Mouse (Mus musculus): ENCODE measurements around the gene Angptl2. TPM values are rescaled to one million over a fixed set of nuclear protein-coding genes. Genes with fewer than 3 reads are reported as not detected.

The Angptl2 gene
- polyA plus RNA-seq, 1 experiment from 2014 or later, result 25.7 TPM

GRCm38 (mm10) chr2:33261475-33261874 lies 45.6 kb downstream of the Angptl2 start:
- no peaks in the 10 kb centered on the region for H3K36me3 ChIP-seq (ENCODE audit: inconsistent target)
- WGBS (ENCODE audit: missing documents), result 100% methylated on average over 3 of the region's 3 CpGs
- H3K27ac ChIP-seq, result no peak overlapping the region
- H3K79me2 ChIP-seq (ENCODE audit: inconsistent target), result no peaks in the 10 kb centered on the region
- no peak overlapping the region for H3K4me3 ChIP-seq (ENCODE audit: inconsistent target)

DNA sequence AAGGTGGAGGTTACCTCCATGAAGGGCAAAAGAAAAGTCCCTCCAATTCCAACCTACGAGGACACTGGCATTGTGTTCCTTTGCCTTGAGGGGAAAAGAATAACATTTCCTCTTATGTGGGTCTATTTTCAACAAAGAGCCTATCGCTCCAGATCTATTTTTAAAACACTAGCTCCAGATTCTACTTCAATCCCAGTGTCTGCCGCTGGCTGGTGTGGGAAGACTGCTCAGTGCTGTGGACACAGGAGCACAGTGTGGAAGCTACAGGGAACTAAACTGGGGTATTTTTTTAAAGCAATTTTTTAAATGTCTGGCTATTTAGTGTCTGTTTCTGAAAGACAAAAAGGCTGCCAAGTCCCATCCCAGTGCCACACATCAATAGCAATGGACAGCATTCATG lies 49.9 kb downstream of the Angptl2 start:
- no peak overlapping the region for H3K27ac ChIP-seq
- H3K36me3 ChIP-seq (ENCODE audit: inconsistent target), result no peaks in the 10 kb centered on the region
- WGBS (ENCODE audit: missing documents), result 97% methylated on average over 3 of the region's 3 CpGs
- H3K79me2 ChIP-seq (ENCODE audit: inconsistent target), result no peaks in the 10 kb centered on the region
- no peak overlapping the region for H3K4me3 ChIP-seq (ENCODE audit: inconsistent target)

GRCm38 (mm10) chr2:33267075-33267474 lies 51.2 kb downstream of the Angptl2 start:
- no peak overlapping the region for H3K4me3 ChIP-seq (ENCODE audit: inconsistent target)
- no peaks in the 10 kb centered on the region for H3K79me2 ChIP-seq (ENCODE audit: inconsistent target)
- no peak overlapping the region for H3K27ac ChIP-seq
- 100% methylated on average over 1 of the region's 1 CpGs for WGBS (ENCODE audit: missing documents)
- H3K36me3 ChIP-seq (ENCODE audit: inconsistent target), result no peaks in the 10 kb centered on the region

DNA sequence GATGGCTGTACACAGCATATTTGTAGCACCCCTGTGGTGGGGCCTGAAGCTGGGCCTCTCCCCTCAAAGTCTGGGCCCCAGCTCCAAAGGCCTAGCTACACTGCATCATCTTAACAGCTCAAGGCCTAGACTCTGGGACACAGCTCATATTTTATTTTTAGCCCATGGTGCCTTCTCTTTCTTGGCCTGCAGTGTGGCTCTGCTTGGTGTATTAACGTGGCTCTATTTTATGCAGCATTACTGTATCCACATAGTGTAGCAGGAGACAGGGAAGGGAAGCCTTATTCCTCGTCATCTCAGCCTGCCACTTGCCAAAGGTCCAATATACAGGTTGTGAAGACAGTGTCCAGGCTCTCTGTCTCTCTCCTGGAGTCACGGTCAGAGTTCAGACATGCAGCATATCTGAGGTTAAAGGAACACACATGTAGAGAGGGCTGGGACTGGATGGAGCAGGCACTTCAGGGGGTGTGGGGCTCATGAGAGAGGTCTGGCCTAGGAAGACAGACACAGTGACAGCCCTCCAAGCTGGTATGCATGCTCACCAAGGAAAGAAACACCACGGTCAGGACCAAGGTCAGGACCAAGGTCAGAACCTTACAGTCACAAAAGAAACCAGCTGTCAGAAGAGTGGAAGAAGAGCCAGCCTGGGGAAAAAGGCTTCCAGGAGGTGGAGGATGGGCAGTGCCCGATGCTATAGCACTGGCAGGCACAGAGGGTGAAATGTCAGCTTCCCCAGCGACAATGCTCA lies 52.7 kb downstream of the Angptl2 start:
- H3K36me3 ChIP-seq (ENCODE audit: inconsistent target), result no peaks in the 10 kb centered on the region
- 97% methylated on average over 6 of the region's 6 CpGs for WGBS (ENCODE audit: missing documents)
- no peak overlapping the region for H3K27ac ChIP-seq
- no peaks in the 10 kb centered on the region for H3K79me2 ChIP-seq (ENCODE audit: inconsistent target)
- no peak overlapping the region for H3K4me3 ChIP-seq (ENCODE audit: inconsistent target)

- WGBS (ENCODE audit: missing documents), result 95% methylated on average over 2 of the region's 2 CpGs
- Histone ChIP-seq H3K4me3 (ENCODE audit: inconsistent target) (no peak overlapping the region), H3K36me3 (ENCODE audit: inconsistent target) (no peaks in the 10 kb centered on the region), H3K27ac (no peak overlapping the region), H3K79me2 (ENCODE audit: inconsistent target) (no peaks in the 10 kb centered on the region)
These were observed 53.2 kb downstream of the Angptl2 start for GRCm38 (mm10) chr2:33269132-33269493.

DNA sequence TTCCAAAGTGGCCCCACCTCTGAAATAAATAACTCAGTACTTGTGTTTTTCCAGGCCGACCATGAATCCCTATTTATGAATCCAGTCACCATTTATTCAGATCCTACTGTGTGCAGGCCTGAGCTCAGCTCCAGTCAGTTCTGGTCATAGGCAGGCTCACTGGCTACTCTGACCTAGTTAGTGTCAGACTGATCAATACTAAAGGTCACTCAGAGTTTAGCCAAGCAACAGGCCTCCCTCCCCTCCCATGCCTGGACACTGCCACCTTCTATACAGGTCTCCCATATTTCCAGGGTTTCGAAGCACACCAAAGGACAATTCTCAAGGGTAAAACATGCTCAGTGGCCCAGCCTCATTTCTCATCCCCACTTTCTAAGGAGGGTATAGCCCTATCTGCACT lies 54.7 kb downstream of the Angptl2 start:
- WGBS (ENCODE audit: missing documents), result 100% methylated on average over 2 of the region's 2 CpGs
- Histone ChIP-seq H3K79me2 (ENCODE audit: inconsistent target) (no peaks in the 10 kb centered on the region), H3K27ac (no peak overlapping the region), H3K36me3 (ENCODE audit: inconsistent target) (no peaks in the 10 kb centered on the region), H3K4me3 (ENCODE audit: inconsistent target) (no peak overlapping the region)

DNA sequence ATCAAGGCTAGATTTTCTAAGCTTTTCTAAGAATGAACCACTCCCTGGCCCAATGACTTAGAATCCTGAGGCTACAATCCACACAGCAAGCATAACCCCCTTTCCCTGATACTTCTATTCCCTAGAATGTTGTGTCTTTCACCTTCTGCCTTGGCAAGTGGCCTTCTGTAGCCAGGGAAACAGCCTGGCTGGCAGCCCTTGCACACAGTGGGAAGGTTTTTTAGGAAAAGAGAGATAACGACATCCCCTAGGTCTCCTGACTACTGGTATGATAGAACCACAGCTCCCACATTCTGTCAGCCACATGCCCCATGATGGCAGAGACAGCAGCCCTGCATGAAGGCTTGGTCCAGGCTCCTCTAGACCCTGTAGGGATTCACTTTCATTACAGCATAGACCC lies 55.6 kb downstream of the Angptl2 start:
- Histone ChIP-seq H3K4me3 (ENCODE audit: inconsistent target) (no peak overlapping the region), H3K27ac (no peak overlapping the region), H3K36me3 (ENCODE audit: inconsistent target) (no peaks in the 10 kb centered on the region), H3K79me2 (ENCODE audit: inconsistent target) (no peaks in the 10 kb centered on the region)
- 93% methylated on average over 1 of the region's 1 CpGs for WGBS (ENCODE audit: missing documents)

GRCm38 (mm10) chr2:33272665-33273439 lies 57.0 kb downstream of the Angptl2 start:
- no peak overlapping the region for H3K27ac ChIP-seq
- H3K4me3 ChIP-seq (ENCODE audit: inconsistent target), result no peak overlapping the region
- 86% methylated on average over 4 of the region's 4 CpGs for WGBS (ENCODE audit: missing documents)
- no peaks in the 10 kb centered on the region for H3K79me2 ChIP-seq (ENCODE audit: inconsistent target)
- H3K36me3 ChIP-seq (ENCODE audit: inconsistent target), result no peaks in the 10 kb centered on the region

GRCm38 (mm10) chr2:33274719-33275490 lies 59.0 kb downstream of the Angptl2 start:
- no peak overlapping the region for H3K4me3 ChIP-seq (ENCODE audit: inconsistent target)
- H3K36me3 ChIP-seq (ENCODE audit: inconsistent target), result no peaks in the 10 kb centered on the region
- no peaks in the 10 kb centered on the region for H3K79me2 ChIP-seq (ENCODE audit: inconsistent target)
- WGBS (ENCODE audit: missing documents), result 96% methylated on average over 12 of the region's 12 CpGs
- no peak overlapping the region for H3K27ac ChIP-seq

DNA sequence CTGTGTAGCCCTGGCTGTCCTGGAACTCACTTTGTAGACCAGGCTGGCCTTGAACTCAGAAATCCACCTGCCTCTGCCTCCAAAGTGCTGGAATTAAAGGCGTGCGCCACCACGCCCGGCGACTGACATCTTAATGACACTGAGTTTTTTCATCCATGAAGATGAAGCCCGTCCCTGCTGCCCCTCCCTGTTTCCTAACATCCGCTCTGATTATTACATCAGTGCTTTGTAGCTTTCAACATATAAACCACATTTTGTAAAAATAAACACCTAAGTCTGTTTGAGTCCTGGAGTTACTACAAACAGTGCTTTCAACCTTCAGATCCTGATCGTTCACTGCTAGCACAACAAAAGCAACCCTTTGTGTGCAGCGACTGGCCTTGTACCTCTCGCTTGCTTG lies 63.9 kb downstream of the Angptl2 start:
- 90% methylated on average over 10 of the region's 10 CpGs for WGBS (ENCODE audit: missing documents)
- Histone ChIP-seq H3K27ac (no peak overlapping the region), H3K36me3 (ENCODE audit: inconsistent target) (no peaks in the 10 kb centered on the region), H3K79me2 (ENCODE audit: inconsistent target) (no peaks in the 10 kb centered on the region), H3K4me3 (ENCODE audit: inconsistent target) (no peak overlapping the region)

DNA sequence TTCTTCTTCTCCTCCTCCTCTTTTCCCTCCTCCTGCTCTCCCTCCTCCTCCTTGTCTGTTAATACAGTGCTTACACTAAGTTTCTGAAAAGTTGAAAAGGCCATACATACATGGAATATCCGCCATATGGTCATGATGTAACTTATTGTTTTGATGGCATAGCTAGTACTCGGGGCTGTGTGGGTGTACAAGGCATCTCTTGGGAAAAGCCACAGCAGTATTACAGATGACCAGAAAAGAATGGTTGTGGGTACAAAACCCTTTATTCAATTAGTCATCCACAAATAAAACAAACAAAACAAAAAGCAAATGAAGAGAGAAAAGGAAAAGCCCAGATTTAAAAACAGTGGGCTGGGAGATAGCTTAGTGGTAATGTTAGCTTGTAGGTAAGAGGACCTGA lies 64.7 kb downstream of the Angptl2 start:
- no peak overlapping the region for H3K27ac ChIP-seq
- H3K4me3 ChIP-seq (ENCODE audit: inconsistent target), result no peak overlapping the region
- H3K36me3 ChIP-seq (ENCODE audit: inconsistent target), result no peaks in the 10 kb centered on the region
- no peaks in the 10 kb centered on the region for H3K79me2 ChIP-seq (ENCODE audit: inconsistent target)
- 100% methylated on average over 2 of the region's 2 CpGs for WGBS (ENCODE audit: missing documents)

- Histone ChIP-seq H3K27ac (no peak overlapping the region), H3K36me3 (ENCODE audit: inconsistent target) (no peaks in the 10 kb centered on the region), H3K4me3 (ENCODE audit: inconsistent target) (no peak overlapping the region), H3K79me2 (ENCODE audit: inconsistent target) (no peaks in the 10 kb centered on the region)
- WGBS (ENCODE audit: missing documents), result 89% methylated on average over 5 of the region's 5 CpGs
These were observed 65.9 kb downstream of the Angptl2 start for GRCm38 (mm10) chr2:33281807-33282206.

DNA sequence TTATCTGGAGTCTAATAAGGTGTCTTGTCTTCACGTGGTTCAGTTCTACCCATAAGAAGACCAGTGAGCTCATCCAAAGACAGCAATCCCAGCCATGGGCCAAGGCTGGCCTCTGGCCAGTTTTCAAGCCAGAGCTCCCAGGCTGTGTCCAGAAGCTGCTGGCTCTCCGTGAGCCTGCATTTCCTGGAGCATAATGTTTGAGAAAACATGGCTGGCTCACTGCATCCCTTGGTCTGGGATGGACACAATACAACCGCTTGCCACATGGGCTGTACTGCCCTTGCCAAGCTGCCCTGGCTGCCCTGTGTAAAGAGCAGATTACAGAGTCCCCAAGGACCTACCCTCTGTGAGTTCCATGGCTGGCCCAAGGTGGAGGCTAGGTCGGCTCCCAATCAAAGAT lies 67.0 kb downstream of the Angptl2 start:
- WGBS (ENCODE audit: missing documents), result 85% methylated on average over 4 of the region's 4 CpGs
- H3K27ac ChIP-seq, result no peak overlapping the region

GRCm38 (mm10) chr2:33283674-33284073 lies 67.8 kb downstream of the Angptl2 start:
- Histone ChIP-seq H3K79me2 (ENCODE audit: inconsistent target) (no peaks in the 10 kb centered on the region), H3K36me3 (ENCODE audit: inconsistent target) (no peaks in the 10 kb centered on the region), H3K27ac (no peak overlapping the region), H3K4me3 (ENCODE audit: inconsistent target) (no peak overlapping the region)
- WGBS (ENCODE audit: missing documents), result 91% methylated on average over 2 of the region's 2 CpGs

More for the DNA sequence above, 67.0 kb downstream of the Angptl2 start:
- H3K36me3 ChIP-seq (ENCODE audit: inconsistent target), result no peaks in the 10 kb centered on the region
- H3K79me2 ChIP-seq (ENCODE audit: inconsistent target), result no peaks in the 10 kb centered on the region
- no peak overlapping the region for H3K4me3 ChIP-seq (ENCODE audit: inconsistent target)

DNA sequence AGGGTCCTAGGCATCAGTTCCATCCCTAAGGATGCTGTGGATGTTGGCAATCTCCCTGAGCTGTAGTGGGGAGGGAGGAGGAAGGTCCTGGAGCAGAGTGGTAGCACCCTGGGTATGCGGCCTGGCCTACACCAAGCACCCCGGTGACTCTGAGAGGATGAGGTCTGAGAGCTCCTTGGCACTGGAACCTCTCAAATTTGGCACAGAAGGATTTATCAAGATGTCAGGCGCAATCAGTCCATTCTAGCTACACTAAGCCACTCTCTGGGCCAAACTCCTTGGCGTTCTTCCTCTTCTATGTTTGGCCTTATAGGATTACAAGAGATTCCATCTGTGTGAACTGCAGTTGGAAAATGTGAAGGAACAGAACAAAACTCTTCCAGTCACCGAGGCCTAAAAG lies 73.0 kb downstream of the Angptl2 start:
- Histone ChIP-seq H3K36me3 (ENCODE audit: inconsistent target) (no peaks in the 10 kb centered on the region), H3K27ac (no peak overlapping the region), H3K79me2 (ENCODE audit: inconsistent target) (no peaks in the 10 kb centered on the region), H3K4me3 (ENCODE audit: inconsistent target) (no peak overlapping the region)
- 98% methylated on average over 5 of the region's 5 CpGs for WGBS (ENCODE audit: missing documents)
